Mouse (Mus musculus) limb, embryonic 10.5 days (tissue): Measurements from ENCODE around the gene Ermp1. TPM values are rescaled to one million over a fixed set of nuclear protein-coding genes. Genes with fewer than 3 reads are reported as not detected.

Experiments
- DNase-seq: peaks from one replicate; pipeline ENCODE4 v3.0.0-alpha.2; 2017; ENCODE audit warnings: low spot score
- H3K27ac ChIP-seq: fragments of 300-500 bp; sonication (generic); 2 replicates; pipeline ENCODE4 v1.5.1; 2016; ENCODE audit warnings: mild to moderate bottlenecking
- H3K27me3 ChIP-seq: fragments of 300-500 bp; sonication (generic); 2 replicates; pipeline ENCODE4 v1.6.1; 2016; ENCODE audit warnings: low read depth, mild to moderate bottlenecking; ENCODE audit not compliant: poor library complexity, severe bottlenecking
- H3K36me3 ChIP-seq: fragments of 300-500 bp; sonication (generic); 2 replicates; pipeline ENCODE4 v1.6.1; 2016; ENCODE audit warnings: mild to moderate bottlenecking, moderate library complexity
- H3K4me1 ChIP-seq: fragments of 300-500 bp; sonication (generic); 2 replicates; pipeline ENCODE4 v1.6.1; 2016
- H3K4me3 ChIP-seq: fragments of 300-500 bp; sonication (generic); 2 replicates; pipeline ENCODE4 v1.5.1; 2016; ENCODE audit warnings: mild to moderate bottlenecking, moderate library complexity
- H3K9me3 ChIP-seq: fragments of 300-500 bp; sonication (generic); replicated peaks from 2 replicates; pipeline ENCODE4 v1.6.1; 2016; ENCODE audit warnings: mild to moderate bottlenecking
- WGBS: fragments of 180-500 bp; shearing (Covaris S2); methylation state at CpG from one replicate; pipeline ENCODE4 v1.1.7; 2016; 5-methylcytosine and 5-hydroxymethylcytosine counted together
- polyA plus RNA-seq: library from polyadenylated mRNA; unstranded; fragments of >200 nt; fragmentation: Nextera tagmentation; extraction: Ambion mirVana; gene quantifications from 2 replicates; pipeline ENCODE4 v1.2.1, GENCODE M21; 2016

The Ermp1 gene
- polyA plus RNA-seq, 1 experiment from 2014 or later = 18.1 TPM

- DNase-seq = no peak
- H3K9me3 ChIP-seq = no peaks in the 10 kb centered on the region
- H3K4me3 ChIP-seq = no peak overlapping the region
- WGBS = 95% methylated on average over 13 of the region's 13 CpGs
- H3K27me3 ChIP-seq = no peaks in the 10 kb centered on the region
- no peak overlapping the region for H3K27ac ChIP-seq
- H3K36me3 ChIP-seq = no peaks in the 10 kb centered on the region
- H3K4me1 ChIP-seq = peaks cover under 1% of the 10 kb centered on the region; the same call in 1 of the 2 replicates
Observed at GRCm38 (mm10) chr19:29672660-29673059, 24.4 kb upstream of the Ermp1 start.

GRCm38 (mm10) chr19:29671160-29671559, 22.9 kb upstream of the Ermp1 start:
- peaks cover 12% of the 10 kb centered on the region for H3K4me1 ChIP-seq
- WGBS = 76% methylated on average over 2 of the region's 2 CpGs
- no peaks in the 10 kb centered on the region for H3K36me3 ChIP-seq
- no peak overlapping the region for H3K4me3 ChIP-seq
- no peaks in the 10 kb centered on the region for H3K9me3 ChIP-seq
- no peak overlapping the region for H3K27ac ChIP-seq
- H3K27me3 ChIP-seq = no peaks in the 10 kb centered on the region
- no peak for DNase-seq

- peaks cover 12% of the 10 kb centered on the region for H3K4me1 ChIP-seq
- H3K4me3 ChIP-seq = no peak overlapping the region
- no peaks in the 10 kb centered on the region for H3K27me3 ChIP-seq
- no peaks in the 10 kb centered on the region for H3K36me3 ChIP-seq
- H3K27ac ChIP-seq = no peak overlapping the region
- H3K9me3 ChIP-seq = no peaks in the 10 kb centered on the region
- DNase-seq = no peak
- 88% methylated on average over 6 of the region's 6 CpGs for WGBS
Observed at GRCm38 (mm10) chr19:29670247-29670646, 22.0 kb upstream of the Ermp1 start.

- H3K4me3 ChIP-seq = no peak overlapping the region
- peaks cover 12% of the 10 kb centered on the region for H3K4me1 ChIP-seq
- no peak for DNase-seq
- no peaks in the 10 kb centered on the region for H3K9me3 ChIP-seq
- no peak overlapping the region for H3K27ac ChIP-seq
- no peaks in the 10 kb centered on the region for H3K27me3 ChIP-seq
- WGBS = 92% methylated on average over 7 of the region's 7 CpGs
- H3K36me3 ChIP-seq = no peaks in the 10 kb centered on the region
Observed at GRCm38 (mm10) chr19:29668135-29668534, 19.9 kb upstream of the Ermp1 start.

- H3K4me3 ChIP-seq = no peak overlapping the region
- no peaks in the 10 kb centered on the region for H3K36me3 ChIP-seq
- H3K27me3 ChIP-seq = no peaks in the 10 kb centered on the region
- peaks cover 12% of the 10 kb centered on the region for H3K4me1 ChIP-seq
- H3K27ac ChIP-seq = no peak overlapping the region
- H3K9me3 ChIP-seq = no peaks in the 10 kb centered on the region
- 75% methylated on average over 5 of the region's 5 CpGs for WGBS
- no peak for DNase-seq
Observed at GRCm38 (mm10) chr19:29666965-29667594, 18.9 kb upstream of the Ermp1 start.

- H3K27ac ChIP-seq = no peak overlapping the region
- H3K4me1 ChIP-seq = peaks cover 12% of the 10 kb centered on the region
- DNase-seq = no peak
- H3K4me3 ChIP-seq = no peak overlapping the region
- no peaks in the 10 kb centered on the region for H3K9me3 ChIP-seq
- 87% methylated on average over 4 of the region's 4 CpGs for WGBS
- H3K27me3 ChIP-seq = no peaks in the 10 kb centered on the region
- H3K36me3 ChIP-seq = no peaks in the 10 kb centered on the region
Observed at GRCm38 (mm10) chr19:29666164-29666563, 17.9 kb upstream of the Ermp1 start.

- Histone ChIP-seq H3K27me3 (no peaks in the 10 kb centered on the region), H3K36me3 (no peaks in the 10 kb centered on the region), H3K9me3 (no peaks in the 10 kb centered on the region), H3K4me1 (peaks cover 12% of the 10 kb centered on the region), H3K4me3 (no peak overlapping the region), H3K27ac (no peak overlapping the region)
- 80% methylated on average over 5 of the region's 5 CpGs for WGBS
- DNase-seq = no peak
Observed at GRCm38 (mm10) chr19:29664934-29665333, 16.7 kb upstream of the Ermp1 start.

- Histone ChIP-seq H3K4me3 (no peak overlapping the region), H3K9me3 (no peaks in the 10 kb centered on the region), H3K4me1 (peaks cover 12% of the 10 kb centered on the region), H3K27me3 (no peaks in the 10 kb centered on the region), H3K27ac (no peak overlapping the region), H3K36me3 (no peaks in the 10 kb centered on the region)
- 70% methylated on average over 8 of the region's 8 CpGs for WGBS
- no peak for DNase-seq
Observed at GRCm38 (mm10) chr19:29663780-29664179, 15.6 kb upstream of the Ermp1 start.

GRCm38 (mm10) chr19:29661974-29662580, 13.9 kb upstream of the Ermp1 start:
- WGBS = 86% methylated on average over 6 of the region's 6 CpGs
- H3K27me3 ChIP-seq = no peaks in the 10 kb centered on the region
- DNase-seq = no peak

GRCm38 (mm10) chr19:29660835-29661764, 12.9 kb upstream of the Ermp1 start:
- H3K27me3 ChIP-seq = no peaks in the 10 kb centered on the region
- H3K27ac ChIP-seq = no peak overlapping the region
- H3K9me3 ChIP-seq = no peaks in the 10 kb centered on the region
- H3K4me1 ChIP-seq = peaks cover 7% of the 10 kb centered on the region; the same call in 1 of the 2 replicates
- DNase-seq = no peak
- 89% methylated on average over 10 of the region's 10 CpGs for WGBS
- no peak overlapping the region for H3K4me3 ChIP-seq
- no peaks in the 10 kb centered on the region for H3K36me3 ChIP-seq

More at GRCm38 (mm10) chr19:29661974-29662580, 13.9 kb upstream of the Ermp1 start:
- peaks cover 6% of the 10 kb centered on the region for H3K4me1 ChIP-seq
- no peaks in the 10 kb centered on the region for H3K36me3 ChIP-seq
- no peaks in the 10 kb centered on the region for H3K9me3 ChIP-seq
- H3K27ac ChIP-seq = no peak overlapping the region
- H3K4me3 ChIP-seq = no peak overlapping the region

- DNase-seq = no peak
- WGBS = 74% methylated on average over 6 of the region's 6 CpGs
- peaks cover 16% of the 10 kb centered on the region; the same call in 1 of the 2 replicates for H3K4me1 ChIP-seq
- no peaks in the 10 kb centered on the region for H3K27me3 ChIP-seq
- no peak overlapping the region for H3K4me3 ChIP-seq
- H3K9me3 ChIP-seq = no peaks in the 10 kb centered on the region
- no peak overlapping the region for H3K27ac ChIP-seq
- H3K36me3 ChIP-seq = no peaks in the 10 kb centered on the region
Observed at GRCm38 (mm10) chr19:29659705-29660104, 11.5 kb upstream of the Ermp1 start.

- 93% methylated on average over 4 of the region's 4 CpGs for WGBS
- Histone ChIP-seq H3K27ac (no peak overlapping the region), H3K4me1 (peaks cover 17% of the 10 kb centered on the region; the same call in 1 of the 2 replicates), H3K36me3 (no peaks in the 10 kb centered on the region), H3K4me3 (no peak overlapping the region), H3K27me3 (no peaks in the 10 kb centered on the region), H3K9me3 (no peaks in the 10 kb centered on the region)
- no peak for DNase-seq
Observed at GRCm38 (mm10) chr19:29658836-29659235, 10.6 kb upstream of the Ermp1 start.

- no peak for DNase-seq
- 88% methylated on average over 2 of the region's 2 CpGs for WGBS
Observed at GRCm38 (mm10) chr19:29657558-29657957, 9.3 kb upstream of the Ermp1 start.

More at GRCm38 (mm10) chr19:29657558-29657957, 9.3 kb upstream of the Ermp1 start:
- H3K4me3 ChIP-seq = no peak overlapping the region
- H3K36me3 ChIP-seq = no peaks in the 10 kb centered on the region
- H3K27ac ChIP-seq = no peak overlapping the region
- peaks cover 22% of the 10 kb centered on the region; the same call in 1 of the 2 replicates for H3K4me1 ChIP-seq
- no peaks in the 10 kb centered on the region for H3K9me3 ChIP-seq
- no peaks in the 10 kb centered on the region for H3K27me3 ChIP-seq
